Mouse (Mus musculus) Patski (cell line): ENCODE results near the gene 1600014C23Rik. TPM values are rescaled to one million over a fixed set of nuclear protein-coding genes. Genes with fewer than 3 reads are reported as not detected.

Source experiments
- ATAC-seq: fragments of 100-300 bp; one replicate; pipeline ENCODE4 v1.8.0; 2021
- CTCF ChIA-PET: fragments of 350-600 bp; sonication (Branson Sonifier 250); formaldehyde crosslinking; loops from one replicate; lab custom pipeline; 2022; ENCODE audit warnings: inconsistent platforms; lab: Charles Lee
- POLR2A ChIA-PET: fragments of 350-600 bp; sonication (Branson Sonifier 250); formaldehyde crosslinking; loops from one replicate; lab custom pipeline; 2022; ENCODE audit warnings: antibody characterized with exemption, inconsistent platforms; lab: Charles Lee
- DNase-seq: peaks from one replicate; pipeline ENCODE4 v3.0.0-alpha.2; 2011; ENCODE audit warnings: low read depth, low spot score
- H3K27me3 ChIP-seq: fragments of 371-371 bp; one replicate; pipeline ENCODE4 v1.5.1; 2021
- CTCF ChIP-seq: fragments of 100-300 bp; IDR thresholded peaks from one replicate; pipeline ENCODE4 v1.5.1; 2021
- in situ Hi-C: fragments of 300-500 bp; cut with MboI; formaldehyde crosslinking; loops from 3 replicates; pipeline ENCODE4 v1.11.1; 2018; ENCODE audit warnings: low pct_unique_long_range_greater_than_20kb, mixed read lengths
- polyA plus RNA-seq: library from polyadenylated mRNA; unstranded; gene quantifications from one replicate; pipeline ENCODE4 v1.2.3, GENCODE M21; 2021

The 1600014C23Rik gene
- polyA plus RNA-seq, 1 experiment from 2014 or later, result not detected

DNA sequence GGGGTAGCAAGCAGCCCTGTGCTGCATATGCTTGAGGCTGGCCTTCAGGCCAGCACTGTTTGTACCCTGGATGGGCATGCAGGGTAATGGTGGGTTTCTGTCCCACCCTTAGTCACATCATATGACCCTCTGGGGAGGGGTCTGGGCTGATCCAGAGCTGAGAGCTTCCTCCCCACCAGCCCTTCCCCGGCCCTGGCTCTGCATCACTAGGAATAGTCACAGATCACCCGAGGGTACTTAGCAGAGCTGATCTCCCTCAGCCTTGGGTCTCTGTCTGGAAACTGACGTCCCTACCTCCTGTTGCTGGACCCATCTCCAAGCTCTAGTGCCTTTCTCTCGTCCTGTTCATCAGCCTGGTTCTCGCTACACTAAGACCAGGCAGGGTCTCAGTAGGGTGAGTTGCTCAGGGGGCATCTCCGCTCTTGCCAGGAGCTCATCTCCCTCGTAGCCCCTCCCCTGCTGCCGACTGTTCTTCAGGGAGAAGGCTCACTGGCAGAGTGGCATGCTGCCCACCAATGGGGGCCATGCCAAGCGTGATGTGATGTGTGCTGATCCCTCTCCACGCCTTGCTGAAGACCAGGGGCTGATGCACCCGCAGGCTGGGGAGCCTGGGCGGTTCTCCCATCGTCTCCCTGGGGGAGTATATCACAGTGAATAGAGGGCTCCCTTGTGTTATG, 20.7 kb upstream of the 1600014C23Rik start:
- H3K27me3 ChIP-seq, result no peaks in the 10 kb centered on the region
- ATAC-seq (no peak), DNase-seq (no peak)
- POLR2A ChIA-PET, result interaction anchor here (0.6 kb wide), 1 partner anchor 146 kb away, joined by 5 read pairs; no protein-coding TSS in a partner anchor
- CTCF ChIA-PET, result no interaction called here
- in situ Hi-C loops, result no loop called here
- no peak for TF ChIP-seq CTCF

DNA sequence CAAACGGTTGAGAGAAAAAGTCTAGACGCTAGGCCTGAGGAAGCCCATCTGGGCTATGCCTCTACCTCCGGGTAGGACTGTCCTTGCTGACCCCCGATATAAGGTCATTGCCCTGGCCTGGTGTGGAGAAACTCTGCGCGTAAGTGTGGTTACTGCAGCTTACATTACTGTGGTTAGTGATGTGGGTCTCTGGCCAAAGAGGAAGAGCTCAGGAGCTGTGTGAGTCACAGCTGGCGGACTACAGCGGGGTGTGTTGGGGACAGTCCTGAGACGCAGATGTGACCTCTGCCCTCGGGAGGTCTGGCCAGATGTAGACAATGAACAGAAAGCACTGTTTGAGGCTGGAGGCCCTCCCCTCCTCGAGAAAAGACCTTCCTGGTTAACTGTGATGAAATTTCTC, 19.0 kb upstream of the 1600014C23Rik start:
- peak; percentile 48 for ATAC-seq
- H3K27me3 ChIP-seq, result no peaks in the 10 kb centered on the region
- in situ Hi-C loops, result no loop called here
- CTCF ChIA-PET, result no interaction called here
- POLR2A ChIA-PET, result no interaction called here
- DNase-seq, result peak; percentile 73
- no peak for TF ChIP-seq CTCF

DNA sequence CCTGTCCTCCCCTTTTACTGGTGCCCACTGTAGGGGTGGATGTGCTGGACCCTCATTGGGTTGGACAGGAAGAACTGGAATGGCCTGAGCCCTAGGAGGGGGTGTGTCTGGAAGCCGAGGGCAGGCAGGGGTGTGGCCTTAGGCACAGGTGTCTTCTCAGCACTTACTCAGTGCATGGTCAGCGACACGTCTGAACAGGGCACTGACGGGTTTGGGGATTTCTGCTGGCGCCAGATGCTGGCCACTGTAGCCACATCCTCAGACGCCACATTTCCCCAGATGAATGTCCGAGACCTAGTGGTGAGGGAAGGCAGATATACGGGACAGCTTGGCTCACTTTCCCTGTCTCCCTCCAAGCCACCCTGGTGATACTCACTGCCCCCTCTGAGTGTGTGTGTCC, 18.4 kb upstream of the 1600014C23Rik start:
- CTCF ChIA-PET, result no interaction called here

DNA sequence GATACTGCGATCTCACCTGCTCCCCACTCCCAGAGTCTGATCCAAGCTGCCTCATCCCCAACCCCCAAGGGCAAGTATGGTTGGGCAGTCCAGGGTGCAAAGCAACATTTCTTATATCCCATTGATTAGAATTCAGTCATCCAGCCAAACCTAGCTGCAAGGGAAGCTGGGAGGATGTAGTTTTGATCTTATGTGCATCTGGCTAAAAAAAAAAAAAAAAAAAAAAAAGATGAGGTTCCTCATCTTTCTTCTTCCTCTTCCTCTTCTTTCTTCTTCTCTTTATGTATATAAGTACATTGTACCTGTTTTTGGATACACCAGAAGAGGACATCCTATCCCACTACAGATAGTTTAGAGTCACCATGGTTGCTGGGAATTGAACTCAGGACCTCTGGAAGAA, 17.7 kb upstream of the 1600014C23Rik start:
- ChIA-PET POLR2A (no interaction called here), CTCF (no interaction called here)
- in situ Hi-C loops, result no loop called here
- no peak for ATAC-seq
- TF ChIP-seq CTCF, result no peak
- no peak for DNase-seq
- no peaks in the 10 kb centered on the region for H3K27me3 ChIP-seq

More for the DNA sequence above, 18.4 kb upstream of the 1600014C23Rik start:
- no peak for DNase-seq
- POLR2A ChIA-PET, result no interaction called here
- no peak for TF ChIP-seq CTCF
- H3K27me3 ChIP-seq, result no peaks in the 10 kb centered on the region
- no peak for ATAC-seq
- in situ Hi-C loops, result no loop called here

DNA sequence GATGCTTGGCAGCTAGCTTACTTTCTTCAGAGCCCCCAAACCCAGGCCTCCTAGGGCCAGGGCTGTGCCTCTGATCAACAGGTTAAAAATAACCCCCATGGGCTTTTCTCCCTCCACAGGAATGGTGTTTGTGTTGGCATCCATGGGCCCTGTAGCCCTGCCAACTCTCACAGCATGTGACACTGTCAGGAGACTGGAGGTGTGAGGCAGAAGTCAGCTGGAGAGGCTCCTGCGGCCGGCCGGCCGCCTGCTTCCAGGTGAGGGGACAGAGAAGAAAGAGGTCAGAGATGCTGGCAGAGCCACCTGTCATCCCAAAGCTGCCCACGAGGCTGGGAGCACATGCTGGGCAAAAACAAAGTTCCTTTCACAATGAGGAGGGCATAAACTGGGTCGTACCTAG, 15.5 kb upstream of the 1600014C23Rik start:
- no peak for TF ChIP-seq CTCF
- ATAC-seq (peak; percentile 19), DNase-seq (no peak)
- in situ Hi-C loops, result no loop called here
- no peaks in the 10 kb centered on the region for H3K27me3 ChIP-seq
- ChIA-PET CTCF (interaction anchor here (1.6 to 1.7 kb wide), 3 partner anchors 13 to 280 kb away, joined by 5 to 8 read pairs (median 5); no protein-coding TSS in a partner anchor), POLR2A (interaction anchor here (0.5 to 0.8 kb wide), 4 partner anchors 23 to 283 kb away, joined by 3 read pairs; partner anchors contain the start of gene Vegfa)

DNA sequence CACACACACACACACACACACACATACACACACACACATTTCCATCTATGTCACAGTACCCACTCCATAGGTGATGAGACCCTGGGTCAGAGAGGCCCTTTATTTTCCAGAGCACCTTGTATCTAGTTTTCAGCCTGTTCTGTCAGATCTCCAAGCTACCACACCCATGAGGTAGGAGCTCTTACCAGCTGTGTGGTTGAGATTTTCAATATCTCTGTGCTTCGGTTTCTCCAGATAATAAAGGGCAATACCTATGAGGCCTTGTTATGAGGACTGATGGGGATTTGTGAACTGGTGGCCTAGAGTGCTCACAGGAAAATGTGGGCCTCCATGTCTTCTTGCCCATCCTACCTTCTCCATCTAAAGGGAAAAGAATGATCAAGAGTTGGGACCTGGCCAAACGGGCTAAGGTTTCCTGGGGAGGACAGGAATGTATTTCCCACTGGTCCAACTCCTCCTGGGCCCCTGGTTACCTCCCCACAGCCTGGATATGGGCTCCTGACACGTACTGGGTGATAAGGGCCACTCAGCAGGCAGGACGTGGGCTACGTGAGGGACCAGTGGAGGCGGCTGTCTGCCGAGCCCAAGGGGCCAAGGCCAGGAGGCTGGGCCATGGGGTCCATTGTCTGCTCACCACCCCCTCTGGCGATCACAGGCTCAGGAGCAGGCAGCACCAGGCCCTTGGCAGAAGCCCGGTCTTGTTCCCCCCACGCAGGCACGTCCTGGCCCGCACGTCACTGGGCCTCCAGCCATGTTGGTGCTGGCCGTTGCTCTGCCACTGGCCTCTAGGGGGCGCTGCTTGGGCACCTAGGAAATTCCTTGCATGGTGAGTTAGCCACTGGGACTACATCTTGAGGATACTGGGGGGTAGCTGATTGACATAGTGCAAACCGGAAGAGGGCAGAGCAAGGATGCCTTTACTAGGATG, 14.5 kb upstream of the 1600014C23Rik start:
- in situ Hi-C loops, result no loop called here
- CTCF ChIA-PET, result interaction anchor here (1.6 to 1.7 kb wide), 3 partner anchors 12 to 281 kb away, joined by 5 to 8 read pairs (median 5); no protein-coding TSS in a partner anchor
- POLR2A ChIA-PET, result interaction anchor here (0.6 to 0.8 kb wide), 2 partner anchors 284 to 788 kb away, joined by 3 read pairs; partner anchors contain the start of gene Vegfa
- DNase-seq (no peak), ATAC-seq (no peak)
- TF ChIP-seq CTCF, result no peak
- no peaks in the 10 kb centered on the region for H3K27me3 ChIP-seq

DNA sequence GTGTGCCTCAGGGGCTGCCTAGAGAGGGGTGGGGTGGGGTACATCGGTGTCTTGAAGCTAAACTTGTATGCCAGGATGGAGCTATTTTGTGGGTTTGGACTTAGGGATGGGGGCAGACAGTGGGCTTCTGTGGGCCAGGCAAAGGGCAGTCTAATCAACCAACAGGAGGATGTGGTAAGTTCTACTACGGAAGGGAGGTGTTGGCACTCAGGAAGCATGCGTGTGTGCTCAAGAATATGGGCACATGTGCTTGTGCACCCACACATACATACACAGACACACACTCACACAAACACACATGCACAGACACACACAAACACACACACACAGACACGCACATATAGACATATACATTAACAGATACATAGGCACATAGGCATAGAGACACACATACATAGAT, 13.6 kb upstream of the 1600014C23Rik start:
- no peak for DNase-seq
- ATAC-seq, result no peak
- in situ Hi-C loops, result no loop called here
- no peaks in the 10 kb centered on the region for H3K27me3 ChIP-seq
- no peak for TF ChIP-seq CTCF
- CTCF ChIA-PET, result interaction anchor here (1.1 kb wide), 1 partner anchor 20 kb away, joined by 3 read pairs; no protein-coding TSS in a partner anchor
- POLR2A ChIA-PET, result no interaction called here

DNA sequence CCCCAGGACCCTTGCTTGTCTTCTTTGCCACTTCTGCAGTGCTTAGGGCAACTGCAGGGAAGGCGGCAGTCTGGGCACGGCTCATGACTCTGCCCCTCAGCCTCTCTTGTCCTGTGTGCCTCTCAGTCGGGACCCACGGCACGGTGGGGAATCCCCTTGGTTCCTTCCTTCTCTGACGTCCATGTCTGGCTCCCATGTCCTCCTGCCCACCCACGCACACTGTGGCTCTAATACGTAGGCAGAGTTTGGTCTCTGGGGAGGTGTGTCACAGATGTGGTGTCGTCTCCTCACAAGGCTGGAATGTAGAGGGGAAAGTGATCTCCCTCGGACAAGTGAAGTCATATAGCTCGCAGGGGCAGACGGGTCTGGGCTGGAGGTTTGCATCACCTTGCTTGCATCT, 13.1 kb upstream of the 1600014C23Rik start:
- ChIA-PET POLR2A (no interaction called here), CTCF (interaction anchor here (0.6 to 1.4 kb wide), 3 partner anchors 12 to 40 kb away, joined by 3 read pairs; no protein-coding TSS in a partner anchor)
- in situ Hi-C loops, result no loop called here
- H3K27me3 ChIP-seq, result no peaks in the 10 kb centered on the region
- no peak for TF ChIP-seq CTCF
- ATAC-seq (peak; percentile 8), DNase-seq (no peak)

DNA sequence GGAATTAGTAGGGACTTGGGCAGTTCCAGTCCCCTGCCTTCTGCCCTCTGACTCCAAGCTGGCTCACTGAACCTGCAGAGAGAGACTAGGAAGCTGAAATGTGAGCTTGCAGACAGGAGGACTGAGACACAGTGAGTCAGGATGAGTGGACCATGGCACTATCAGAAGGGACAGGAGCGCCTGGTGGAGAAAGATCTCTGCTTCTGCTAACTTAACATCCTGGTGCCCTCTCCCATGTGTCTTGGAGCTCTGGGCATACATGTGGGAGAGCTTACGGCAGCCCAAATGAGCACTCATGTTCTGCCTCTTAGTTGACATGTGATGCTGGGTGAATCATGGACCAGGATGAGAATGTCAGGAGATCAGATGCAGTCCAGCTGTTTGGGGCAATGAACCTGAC, 12.0 kb upstream of the 1600014C23Rik start:
- CTCF ChIA-PET, result interaction anchor here (1.4 kb wide), 1 partner anchor 11 kb away, joined by 3 read pairs; no protein-coding TSS in a partner anchor
- ATAC-seq, result no peak
- in situ Hi-C loops, result no loop called here
- no peaks in the 10 kb centered on the region for H3K27me3 ChIP-seq
- POLR2A ChIA-PET, result no interaction called here
- no peak for TF ChIP-seq CTCF
- no peak for DNase-seq

DNA sequence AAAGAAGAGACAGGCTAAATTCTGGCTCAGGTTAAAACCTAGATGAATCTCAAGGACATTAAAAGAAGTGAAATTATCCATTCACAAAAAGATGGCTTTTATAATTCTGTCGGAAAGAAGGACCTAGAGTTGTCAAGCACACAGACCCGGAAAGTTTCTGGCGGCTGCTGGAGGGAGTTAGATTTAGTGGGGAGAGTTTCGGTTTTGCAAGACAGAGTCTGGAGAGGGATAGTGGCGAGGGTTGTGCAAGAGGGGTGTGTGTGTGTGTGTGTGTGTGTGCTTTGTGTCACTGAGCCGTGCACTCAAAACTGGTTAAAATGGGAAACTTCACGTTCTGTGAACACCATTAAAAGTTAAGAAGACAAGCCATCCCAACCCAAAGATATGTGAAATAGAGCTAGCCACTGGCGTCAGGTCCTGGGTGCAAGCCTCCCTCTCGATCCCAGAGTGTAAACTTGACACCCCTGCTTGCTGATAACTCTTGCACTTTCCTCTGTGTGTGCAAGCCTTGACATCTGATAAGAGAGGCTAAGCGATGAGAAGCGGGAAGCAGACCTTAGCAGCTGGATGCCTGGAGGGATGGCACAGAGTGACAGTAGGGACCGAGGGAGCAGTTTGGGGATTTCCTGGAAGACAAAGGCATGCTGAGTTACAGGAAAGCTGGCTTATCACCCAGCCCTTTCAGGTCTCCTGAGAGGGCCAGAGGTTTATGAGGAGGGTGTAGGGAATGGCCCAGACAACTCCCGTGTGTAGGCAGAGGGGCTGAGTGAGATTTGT, 8.9 kb upstream of the 1600014C23Rik start:
- no peak for TF ChIP-seq CTCF
- ATAC-seq (no peak), DNase-seq (no peak)
- POLR2A ChIA-PET, result no interaction called here
- in situ Hi-C loops, result no loop called here
- H3K27me3 ChIP-seq, result peaks cover under 1% of the 10 kb centered on the region
- CTCF ChIA-PET, result interaction anchor here (1.4 kb wide), 2 partner anchors 18 to 21 kb away, joined by 3 to 5 read pairs; no protein-coding TSS in a partner anchor
